ENCODE assay signal across 22 mouse cellular contexts in genomic region chr6:147492551-147492950, GRCm38 (mm10). TPM values are rescaled to one million over a fixed set of nuclear protein-coding genes. Genes with fewer than 3 reads are reported as not detected.
DNase-seq lines count a peak whose midpoint lies in the region; ATAC-seq lines count a peak whose summit lies in the region.
"Had no signal": no experiment of that assay in that cellular context is flagged by ENCODE, and none has a peak within 500 bp of the region (broad histone marks: within the 10 kb centered on the region; RNA-seq: fewer than 3 reads in every experiment).

No protein-coding gene starts in this region.

- H3K4me3 ChIP-seq in midbrain, embryonic 16.5 days (ENCODE audit: low read depth, low read length), result no peak overlapping the region
- H3K4me3 ChIP-seq: hindbrain, embryonic 12.5 days; hindbrain, embryonic 15.5 days had no signal

- no peaks in the 10 kb centered on the region for H3K27me3 ChIP-seq in midbrain, embryonic 16.5 days (ENCODE audit: control insufficient read depth, insufficient read depth, low read depth, low read length)
- H3K27me3 ChIP-seq: CH12.LX; hindbrain, embryonic 12.5 days; hindbrain, embryonic 15.5 days; Patski had no signal

- 0 out of 2 replicates have a peak, but pooled peaks have one; percentile 30 for ATAC-seq in erythroid progenitor cell, adult 5-6 weeks (replicated peaks; ENCODE audit: low FRiP score, poor library complexity, severe bottlenecking)
- no peak for ATAC-seq in megakaryocyte, adult 5-6 weeks (ENCODE audit: poor library complexity, severe bottlenecking)
- ATAC-seq in midbrain, embryonic 16.5 days, result no peak
- ATAC-seq: forebrain, embryonic 14.5 days; forebrain, postnatal 0 days; intestine, postnatal 0 days; Patski had no signal

- H3K9ac ChIP-seq in midbrain, embryonic 16.5 days (ENCODE audit: low read depth, low read length), result no peak overlapping the region
- H3K9ac ChIP-seq: forebrain, postnatal 0 days; hindbrain, embryonic 12.5 days; hindbrain, embryonic 15.5 days had no signal

- DNase-seq in adrenal gland, adult 2 months, result peak; percentile 50
- no peak for DNase-seq in adrenal gland, adult 18-20 months (ENCODE audit: low spot score in 2 of 2)
- peak; percentile 33 for DNase-seq in adrenal gland, adult 8-10 months
- peak; percentile 34 for DNase-seq in adrenal gland, postnatal 14 days
- DNase-seq: B cell, adult 2 months; cerebellum, adult 18-20 months; cerebellum, adult 9-10 months; cerebellum, postnatal 14 days; forebrain, postnatal 0 days; gastrocnemius, postnatal 36 days; heart, adult 11 months had no signal

- H3K4me1 ChIP-seq in midbrain, embryonic 16.5 days (ENCODE audit: control insufficient read depth, insufficient read depth, low read length), result no peaks in the 10 kb centered on the region
- H3K4me1 ChIP-seq: hindbrain, embryonic 12.5 days; hindbrain, embryonic 15.5 days had no signal

- no peaks in the 10 kb centered on the region for H3K9me3 ChIP-seq in midbrain, embryonic 16.5 days (replicated peaks; ENCODE audit: control insufficient read depth, low read length, poor library complexity, severe bottlenecking)
- H3K9me3 ChIP-seq: G1E; hindbrain, embryonic 12.5 days; hindbrain, embryonic 15.5 days had no signal

- no peaks in the 10 kb centered on the region; the same call in 1 of the 2 replicates for H3K36me3 ChIP-seq in midbrain, embryonic 16.5 days (ENCODE audit: control insufficient read depth, insufficient read depth, low read length)
- H3K36me3 ChIP-seq: hindbrain, embryonic 15.5 days had no signal

- H3K4me2 ChIP-seq in midbrain, embryonic 16.5 days (ENCODE audit: low read length), result no peak overlapping the region
- H3K4me2 ChIP-seq: heart, embryonic 11.5 days; hindbrain, embryonic 12.5 days; hindbrain, embryonic 15.5 days had no signal

- H3K27ac ChIP-seq in midbrain, embryonic 16.5 days (ENCODE audit: low read length), result no peak overlapping the region
- H3K27ac ChIP-seq: hindbrain, embryonic 12.5 days; hindbrain, embryonic 15.5 days had no signal

- 88% methylated on average over 4 of the region's 4 CpGs for WGBS in midbrain, embryonic 16.5 days

RNA-seq across cellular contexts. Expression of gene Ccdc91, which starts 16.9 kb away (rescaled TPM):
- 10 to 100 TPM; 57.3 to 64.0 TPM for total RNA-seq in adrenal gland, adult 2 months (2021)
- 34.5 and 37.9 TPM in 2 replicates for polyA plus RNA-seq in adrenal gland, adult 2 months (2012; rRNA removed)
- total RNA-seq in adrenal gland, adult 18-20 months (2021), result 10 to 100 TPM; 44.6 to 57.9 TPM
- 10 to 100 TPM; 56.0 to 70.2 (median 62.4) TPM for total RNA-seq in adrenal gland, adult 8-10 months (2022)
- total RNA-seq in adrenal gland, postnatal 14 days (2021), result 35.3 and 35.5 TPM in 2 replicates
- total RNA-seq in erythroid progenitor cell, adult 5-6 weeks (2015; ENCODE audit: low replicate concordance), result 1.7 TPM in 1 of 2 replicates, not detected in the other
- total RNA-seq in erythroid progenitor cell, adult 5-6 weeks (2017; ENCODE audit: low replicate concordance), result 1.5 and 4.0 TPM in 2 replicates
- total RNA-seq in megakaryocyte, adult 5-6 weeks (2015), result 1.9 and 4.4 TPM in 2 replicates
- total RNA-seq in megakaryocyte, adult 5-6 weeks (2017), result 19.2 and 19.5 TPM in 2 replicates
- polyA plus RNA-seq in midbrain, embryonic 16.5 days (2015; fragmentation: Nextera tagmentation; extraction: Ambion mirVana), result 48.7 and 51.3 TPM in 2 replicates

Comparison
In these comparisons a context has a peak if more than half of its experiments do, and no peak if none do; other contexts are left out.
1. DNase-seq: peak in adrenal gland, adult 2 months (single experiment), adrenal gland, adult 8-10 months (single experiment) and adrenal gland, postnatal 14 days (single experiment); none in adrenal gland, adult 18-20 months (0 of 2).